Mouse (Mus musculus): ENCODE results near the gene Lipe.

GRCm38 (mm10) chr7:25439978-25440815, 41.7 kb upstream of the Lipe start:
- TF ChIP-seq CTCF (IDR thresholded peaks at IDR 0.05; ENCODE audit: control insufficient read depth, insufficient read depth, insufficient replicate concordance, low read depth, low read length) (no peak), POLR2A (IDR thresholded peaks at IDR 0.05; ENCODE audit: control insufficient read depth, low read depth, low read length) (no peak)
